Mouse (Mus musculus) small intestine, adult 2 months (tissue): Measurements from ENCODE around the gene Mrgpre. TPM values are rescaled to one million over a fixed set of nuclear protein-coding genes. Genes with fewer than 3 reads are reported as not detected.

Experiments
- H3K27ac ChIP-seq: fragments of 200-500 bp; 2 replicates; pipeline ENCODE4 v1.5.1; 2012; ENCODE audit warnings: low read depth, low read length, control low read depth, inconsistent platforms; ENCODE audit not compliant: insufficient read depth
- H3K27me3 ChIP-seq: fragments of 200-500 bp; 2 replicates; pipeline ENCODE4 v1.6.1; 2012; ENCODE audit warnings: mild to moderate bottlenecking, moderate library complexity, low read length, inconsistent platforms; ENCODE audit not compliant: control insufficient read depth, insufficient read depth
- H3K36me3 ChIP-seq: fragments of 200-500 bp; 2 replicates; pipeline ENCODE4 v1.6.1; 2012; ENCODE audit warnings: mild to moderate bottlenecking, low read length, control low read depth, inconsistent platforms; ENCODE audit not compliant: control insufficient read depth, insufficient read depth
- H3K4me1 ChIP-seq: fragments of 200-500 bp; 2 replicates; pipeline ENCODE4 v1.6.1; 2012; ENCODE audit warnings: low read length, inconsistent platforms, mixed read lengths; ENCODE audit not compliant: control insufficient read depth, insufficient read depth, insufficient read length
- H3K4me3 ChIP-seq: fragments of 200-500 bp; 2 replicates; pipeline ENCODE4 v1.5.1; 2012; ENCODE audit warnings: low read depth, mild to moderate bottlenecking, control low read depth, inconsistent platforms, low read length, moderate library complexity
- CTCF ChIP-seq: fragments of 200-500 bp; IDR thresholded peaks from 2 replicates; pipeline ENCODE4 v1.5.1; 2012; ENCODE audit warnings: low read depth, mild to moderate bottlenecking, control low read depth, inconsistent platforms, low read length, moderate library complexity, mixed read lengths; ENCODE audit not compliant: insufficient replicate concordance, insufficient read length; ENCODE audit errors: extremely low read depth
- POLR2A ChIP-seq: fragments of 200-500 bp; IDR thresholded peaks from 2 replicates; pipeline ENCODE4 v1.6.1; 2012; ENCODE audit warnings: low read depth, mild to moderate bottlenecking, control low read depth, inconsistent platforms, low read length, moderate library complexity
- WGBS: fragments of 180-500 bp; shearing (Covaris S2); methylation state at CpG from one replicate; pipeline ENCODE4 v1.1.7; 2018; 5-methylcytosine and 5-hydroxymethylcytosine counted together
- polyA plus RNA-seq: library from polyadenylated mRNA; depleted of rRNA; stranded (reverse); fragments of >200 nt; gene quantifications from 2 replicates; pipeline ENCODE4 v1.2.3, GENCODE M21; 2012; rRNA removed

Gene Mrgpre
- polyA plus RNA-seq, 1 experiment = 3.6 TPM

- Histone ChIP-seq H3K36me3 (no peaks in the 10 kb centered on the region), H3K4me1 (peaks cover 24% of the 10 kb centered on the region), H3K27me3 (no peaks in the 10 kb centered on the region), H3K27ac (peak overlapping the region; percentile 14; the same call in 1 of the 2 replicates), H3K4me3 (peak overlapping the region; percentile 21)
- TF ChIP-seq POLR2A (no peak), CTCF (no peak)
- 40% methylated on average over 5 of the region's 5 CpGs for WGBS
These were observed 45.7 kb downstream of the Mrgpre start for GRCm38 (mm10) chr7:143738601-143739006.

- H3K4me1 ChIP-seq = peaks cover 24% of the 10 kb centered on the region
- no peaks in the 10 kb centered on the region for H3K27me3 ChIP-seq
- H3K36me3 ChIP-seq = no peaks in the 10 kb centered on the region
- peak overlapping the region; percentile 14; the same call in 1 of the 2 replicates for H3K27ac ChIP-seq
- WGBS = 53% methylated on average over 6 of the region's 6 CpGs
- TF ChIP-seq POLR2A = no peak
- H3K4me3 ChIP-seq = no peak overlapping the region; the same call in 1 of the 2 replicates
These were observed 46.1 kb downstream of the Mrgpre start for GRCm38 (mm10) chr7:143738194-143738593.

GRCm38 (mm10) chr7:143733746-143734145 lies 50.6 kb downstream of the Mrgpre start:
- Histone ChIP-seq H3K4me3 (no peak overlapping the region), H3K4me1 (peaks cover 17% of the 10 kb centered on the region), H3K36me3 (no peaks in the 10 kb centered on the region), H3K27me3 (no peaks in the 10 kb centered on the region), H3K27ac (no peak overlapping the region)
- TF ChIP-seq POLR2A (no peak), CTCF (no peak)
- 89% methylated on average over 4 of the region's 4 CpGs for WGBS

- Histone ChIP-seq H3K4me1 (peaks cover 8% of the 10 kb centered on the region; the same call in 1 of the 2 replicates), H3K36me3 (no peaks in the 10 kb centered on the region), H3K4me3 (no peak overlapping the region), H3K27ac (peak overlapping the region; percentile 33; the same call in 1 of the 2 replicates), H3K27me3 (no peaks in the 10 kb centered on the region)
- TF ChIP-seq CTCF (no peak), POLR2A (no peak)
- 76% methylated on average over 10 of the region's 10 CpGs for WGBS
These were observed 54.4 kb downstream of the Mrgpre start for GRCm38 (mm10) chr7:143729886-143730285.

Other genes with a start within 250 kb of the Mrgpre start
- 18.8 and 35.8 TPM in 2 replicates for gene Nap1l4, start 235.4 kb downstream of the Mrgpre start, polyA plus RNA-seq
- 9.5 and 13.6 TPM in 2 replicates for gene Cars, start 184.4 kb downstream of the Mrgpre start, polyA plus RNA-seq
- 0.09 and 0.27 TPM in 2 replicates for gene Tnfrsf26, start 155.8 kb downstream of the Mrgpre start, polyA plus RNA-seq
- gene Tnfrsf22, start 134.8 kb downstream of the Mrgpre start, polyA plus RNA-seq = 0.99 and 1.4 TPM in 2 replicates
- 1.2 and 2.9 TPM in 2 replicates for gene Tnfrsf23, start 98.6 kb downstream of the Mrgpre start, polyA plus RNA-seq
- 15.9 and 23.1 TPM in 2 replicates for gene Osbpl5, start 27.5 kb downstream of the Mrgpre start, polyA plus RNA-seq
- gene Mrgprg, start 17.5 kb downstream of the Mrgpre start, polyA plus RNA-seq = 0.27 TPM in 1 of 2 replicates, not detected in the other
- 29.7 and 55.4 TPM in 2 replicates for gene Nadsyn1, start 38.3 kb upstream of the Mrgpre start, polyA plus RNA-seq
- 56.9 and 114 TPM in 2 replicates for gene Dhcr7, start 38.6 kb upstream of the Mrgpre start, polyA plus RNA-seq
- not detected in 2 replicates for gene Gm498, start 82.3 kb upstream of the Mrgpre start, polyA plus RNA-seq
- 2.1 and 2.4 TPM in 2 replicates for gene Shank2, start 217.4 kb upstream of the Mrgpre start, polyA plus RNA-seq